In genomic region chr19:6920741-6921636, GRCm38 (mm10) we compare ENCODE assay signal across 8 mouse cellular contexts. TPM values are rescaled to one million over a fixed set of nuclear protein-coding genes. Genes with fewer than 3 reads are reported as not detected.
A peak's percentile ranks its signal among the peaks of the same experiment; 100 is the strongest.
DNase-seq lines count a peak whose midpoint lies in the region; ATAC-seq and TF ChIP-seq lines count a peak whose summit lies in the region.

No protein-coding gene starts in this region.

- peak; percentile 62 for DNase-seq in kidney, adult 2 months
- no peak for DNase-seq in kidney, postnatal 14 days
- no peak for DNase-seq in Patski (ENCODE audit: low read depth, low spot score)
- peak; percentile 56 for DNase-seq in forebrain, embryonic 10.5 days (ENCODE audit: extremely low spot score, low spot score)
- peak; percentile 79 for DNase-seq in thymus, postnatal 4 days

- H3K36me3 ChIP-seq in kidney, adult 2 months (ENCODE audit: control insufficient read depth, insufficient read depth, low read length) = no peaks in the 10 kb centered on the region
- peaks cover 3% of the 10 kb centered on the region; the same call in 1 of the 2 replicates for H3K36me3 ChIP-seq in forebrain, embryonic 10.5 days (replicated peaks)
- peaks cover 7% of the 10 kb centered on the region; the same call in 1 of the 2 replicates for H3K36me3 ChIP-seq in hindbrain, embryonic 12.5 days
- peaks cover 13% of the 10 kb centered on the region for H3K36me3 ChIP-seq in liver, embryonic 12.5 days
- no peaks in the 10 kb centered on the region for H3K36me3 ChIP-seq in neural tube, embryonic 12.5 days

- peak overlapping the region; percentile 94 for H3K4me3 ChIP-seq in kidney, adult 2 months (ENCODE audit: insufficient read depth, low read depth, low read length)
- peak overlapping the region; percentile 81 for H3K4me3 ChIP-seq in forebrain, embryonic 10.5 days
- peak overlapping the region; percentile 88 for H3K4me3 ChIP-seq in hindbrain, embryonic 12.5 days
- peak overlapping the region; percentile 92 for H3K4me3 ChIP-seq in liver, embryonic 12.5 days
- peak overlapping the region; percentile 91 for H3K4me3 ChIP-seq in neural tube, embryonic 12.5 days

- no peak for TF ChIP-seq POLR2A in kidney, adult 2 months (IDR thresholded peaks at IDR 0.05; ENCODE audit: low read depth, low read length)

- H3K4me2 ChIP-seq in hindbrain, embryonic 12.5 days (replicated peaks) = peak overlapping the region; percentile 97
- H3K4me2 ChIP-seq in liver, embryonic 12.5 days = peak overlapping the region; percentile 100
- peak overlapping the region; percentile 96 for H3K4me2 ChIP-seq in neural tube, embryonic 12.5 days (replicated peaks)

- WGBS in kidney, adult 2 months = 2% methylated on average over 48 of the region's 48 CpGs
- WGBS in forebrain, embryonic 10.5 days = 2% methylated on average over 46 of the region's 48 CpGs
- WGBS in hindbrain, embryonic 12.5 days = 2% methylated on average over 35 of the region's 48 CpGs
- WGBS in liver, embryonic 12.5 days (ENCODE audit: insufficient replicate concordance) = under 1% methylated on average over 45 of the region's 48 CpGs
- WGBS in neural tube, embryonic 12.5 days = 2% methylated on average over 46 of the region's 48 CpGs

- peak overlapping the region; percentile 97 for H3K27ac ChIP-seq in kidney, adult 2 months (ENCODE audit: insufficient read depth, low read depth, low read length)
- peak overlapping the region; percentile 94 for H3K27ac ChIP-seq in forebrain, embryonic 10.5 days
- H3K27ac ChIP-seq in hindbrain, embryonic 12.5 days = peak overlapping the region; percentile 95
- peak overlapping the region; percentile 90 for H3K27ac ChIP-seq in liver, embryonic 12.5 days
- H3K27ac ChIP-seq in neural tube, embryonic 12.5 days = peak overlapping the region; percentile 82

- CTCF ChIA-PET in Patski (lab: Charles Lee) = interaction anchor here (1.1 to 4.7 kb wide), 3 partner anchors 57 to 99 kb away, joined by 4 to 36 read pairs (median 5); partner anchors contain the start of genes Fkbp2 and Plcb3

- ATAC-seq in Patski = peak; percentile 1
- peak; percentile 24; the same call in 1 of the 2 replicates for ATAC-seq in hindbrain, embryonic 12.5 days (ENCODE audit: low FRiP score)
- no peak for ATAC-seq in liver, embryonic 12.5 days
- peak; percentile 41 for ATAC-seq in neural tube, embryonic 12.5 days (ENCODE audit: low FRiP score, low read depth)

- H3K9ac ChIP-seq in hindbrain, embryonic 12.5 days = peak overlapping the region; percentile 94
- H3K9ac ChIP-seq in liver, embryonic 12.5 days = peak overlapping the region; percentile 94
- H3K9ac ChIP-seq in neural tube, embryonic 12.5 days = peak overlapping the region; percentile 91

- no peak for TF ChIP-seq CTCF in kidney, adult 2 months (conservative IDR thresholded peaks at IDR 0.05; ENCODE audit: insufficient read depth, insufficient read length, low read depth, low read length)
- no peak for TF ChIP-seq CTCF in Patski (IDR thresholded peaks at IDR 0.05)

- POLR2A ChIA-PET in Patski (lab: Charles Lee) = interaction anchor here (0.6 to 3.1 kb wide), 8 partner anchors 10 to 41 kb away, joined by 3 to 17 read pairs (median 4); partner anchors contain the start of genes Bad, Gpr137, Kcnk4 and Prdx5

- in situ Hi-C loops in Patski (cut with MboI; ENCODE audit: low pct_unique_long_range_greater_than_20kb) = loop anchor here (5.0 kb wide), 1 partner anchor 56 kb away; the partner anchor contains the start of gene Plcb3

- H3K27me3 ChIP-seq in kidney, adult 2 months (replicated peaks; ENCODE audit: control insufficient read depth, insufficient read depth, low read length) = no peaks in the 10 kb centered on the region
- no peaks in the 10 kb centered on the region for H3K27me3 ChIP-seq in Patski
- H3K27me3 ChIP-seq in forebrain, embryonic 10.5 days (ENCODE audit: poor library complexity, severe bottlenecking) = peaks cover 40% of the 10 kb centered on the region
- H3K27me3 ChIP-seq in hindbrain, embryonic 12.5 days = peaks cover 36% of the 10 kb centered on the region
- peaks cover 33% of the 10 kb centered on the region for H3K27me3 ChIP-seq in liver, embryonic 12.5 days (replicated peaks)
- peaks cover 36% of the 10 kb centered on the region for H3K27me3 ChIP-seq in neural tube, embryonic 12.5 days (replicated peaks)

- 0 out of 2 replicates have a peak, but pooled peaks cover under 1% of the 10 kb centered on the region for H3K9me3 ChIP-seq in forebrain, embryonic 10.5 days
- no peaks in the 10 kb centered on the region for H3K9me3 ChIP-seq in hindbrain, embryonic 12.5 days (replicated peaks)
- H3K9me3 ChIP-seq in liver, embryonic 12.5 days (replicated peaks) = no peaks in the 10 kb centered on the region
- no peaks in the 10 kb centered on the region for H3K9me3 ChIP-seq in neural tube, embryonic 12.5 days

- peaks cover 24% of the 10 kb centered on the region; the same call in 1 of the 2 replicates for H3K4me1 ChIP-seq in kidney, adult 2 months (ENCODE audit: control insufficient read depth, insufficient read depth, low read length)
- H3K4me1 ChIP-seq in forebrain, embryonic 10.5 days = peaks cover 43% of the 10 kb centered on the region
- peaks cover 34% of the 10 kb centered on the region for H3K4me1 ChIP-seq in hindbrain, embryonic 12.5 days
- peaks cover 69% of the 10 kb centered on the region for H3K4me1 ChIP-seq in liver, embryonic 12.5 days
- peaks cover 21% of the 10 kb centered on the region for H3K4me1 ChIP-seq in neural tube, embryonic 12.5 days

RNA-seq across cellular contexts. Expression of gene Esrra, which starts 0.6 kb away (rescaled TPM):
- 134 and 155 TPM in 2 replicates for polyA plus RNA-seq in kidney, adult 2 months (2012; rRNA removed)
- 96.1 TPM for polyA plus RNA-seq in Patski (2021)
- polyA plus RNA-seq in forebrain, embryonic 10.5 days (2016; fragmentation: Nextera tagmentation; extraction: Ambion mirVana) = 8.4 and 9.0 TPM in 2 replicates
- polyA plus RNA-seq in hindbrain, embryonic 12.5 days (2016; fragmentation: Nextera tagmentation; extraction: Ambion mirVana) = 16.0 and 16.6 TPM in 2 replicates
- polyA plus RNA-seq in liver, embryonic 12.5 days (2016; fragmentation: Nextera tagmentation; extraction: Ambion mirVana) = 6.5 and 6.8 TPM in 2 replicates
- 17.5 and 20.4 TPM in 2 replicates for polyA plus RNA-seq in neural tube, embryonic 12.5 days (2016; fragmentation: Nextera tagmentation; extraction: Ambion mirVana)

RNA-seq across cellular contexts. Expression of gene Catsperz, which starts 4.2 kb away (rescaled TPM):
- 0.44 and 0.99 TPM in 2 replicates for polyA plus RNA-seq in kidney, adult 2 months (2012; rRNA removed)
- 7.6 TPM for polyA plus RNA-seq in Patski (2021)
- polyA plus RNA-seq in forebrain, embryonic 10.5 days (2016; fragmentation: Nextera tagmentation; extraction: Ambion mirVana) = 0.55 and 0.60 TPM in 2 replicates
- polyA plus RNA-seq in hindbrain, embryonic 12.5 days (2016; fragmentation: Nextera tagmentation; extraction: Ambion mirVana) = 0.98 TPM in 1 of 2 replicates, not detected in the other
- polyA plus RNA-seq in liver, embryonic 12.5 days (2016; fragmentation: Nextera tagmentation; extraction: Ambion mirVana) = 0.80 and 0.93 TPM in 2 replicates
- 0.91 and 2.0 TPM in 2 replicates for polyA plus RNA-seq in neural tube, embryonic 12.5 days (2016; fragmentation: Nextera tagmentation; extraction: Ambion mirVana)

RNA-seq across cellular contexts. Expression of gene Prdx5, which starts 11.1 kb away (rescaled TPM):
- 1,575 and 2,285 TPM in 2 replicates for polyA plus RNA-seq in kidney, adult 2 months (2012; rRNA removed)
- polyA plus RNA-seq in Patski (2021) = 557 TPM
- polyA plus RNA-seq in forebrain, embryonic 10.5 days (2016; fragmentation: Nextera tagmentation; extraction: Ambion mirVana) = 144 and 154 TPM in 2 replicates
- 194 and 200 TPM in 2 replicates for polyA plus RNA-seq in hindbrain, embryonic 12.5 days (2016; fragmentation: Nextera tagmentation; extraction: Ambion mirVana)
- polyA plus RNA-seq in liver, embryonic 12.5 days (2016; fragmentation: Nextera tagmentation; extraction: Ambion mirVana) = 94.2 and 101 TPM in 2 replicates
- 198 and 214 TPM in 2 replicates for polyA plus RNA-seq in neural tube, embryonic 12.5 days (2016; fragmentation: Nextera tagmentation; extraction: Ambion mirVana)

RNA-seq across cellular contexts. Expression of gene Trmt112, which starts 11.5 kb away (rescaled TPM):
- polyA plus RNA-seq in kidney, adult 2 months (2012; rRNA removed) = 133 and 146 TPM in 2 replicates
- 64.4 TPM for polyA plus RNA-seq in Patski (2021)
- polyA plus RNA-seq in forebrain, embryonic 10.5 days (2016; fragmentation: Nextera tagmentation; extraction: Ambion mirVana) = 155 and 159 TPM in 2 replicates
- 108 and 128 TPM in 2 replicates for polyA plus RNA-seq in hindbrain, embryonic 12.5 days (2016; fragmentation: Nextera tagmentation; extraction: Ambion mirVana)
- 115 TPM in 2 replicates for polyA plus RNA-seq in liver, embryonic 12.5 days (2016; fragmentation: Nextera tagmentation; extraction: Ambion mirVana)
- polyA plus RNA-seq in neural tube, embryonic 12.5 days (2016; fragmentation: Nextera tagmentation; extraction: Ambion mirVana) = 123 and 125 TPM in 2 replicates

RNA-seq across cellular contexts. Expression of gene Kcnk4, which starts 13.3 kb away (rescaled TPM):
- 0.07 and 0.08 TPM in 2 replicates for polyA plus RNA-seq in kidney, adult 2 months (2012; rRNA removed)
- 7.6 TPM for polyA plus RNA-seq in Patski (2021)
- 0.24 TPM in 1 of 2 replicates, not detected in the other for polyA plus RNA-seq in forebrain, embryonic 10.5 days (2016; fragmentation: Nextera tagmentation; extraction: Ambion mirVana)
- 0.14 and 0.19 TPM in 2 replicates for polyA plus RNA-seq in hindbrain, embryonic 12.5 days (2016; fragmentation: Nextera tagmentation; extraction: Ambion mirVana)
- 0.05 TPM in 1 of 2 replicates, not detected in the other for polyA plus RNA-seq in liver, embryonic 12.5 days (2016; fragmentation: Nextera tagmentation; extraction: Ambion mirVana)
- 0.50 and 1.1 TPM in 2 replicates for polyA plus RNA-seq in neural tube, embryonic 12.5 days (2016; fragmentation: Nextera tagmentation; extraction: Ambion mirVana)

Comparison
In these comparisons a context has a peak if more than half of its experiments do, and no peak if none do; other contexts are left out.
1. DNase-seq: peak in kidney, adult 2 months (single experiment), forebrain, embryonic 10.5 days (single experiment) and thymus, postnatal 4 days (single experiment); none in kidney, postnatal 14 days (single experiment) and Patski (single experiment).
2. Peak in every context shown above with its lines, with median percentiles within 50 percentile points of each other: H3K27ac ChIP-seq, H3K4me3 ChIP-seq, H3K4me2 ChIP-seq and H3K9ac ChIP-seq.